Mouse (Mus musculus) megakaryocyte, embryonic 14.5 days (primary cell): ENCODE data around the gene Brd1. TPM values are rescaled to one million over a fixed set of nuclear protein-coding genes. Genes with fewer than 3 reads are reported as not detected.

ENCODE experiments used
- H3K27me3 ChIP-seq: replicated peaks from 2 replicates; pipeline ENCODE3; 2012; ENCODE audit warnings: inconsistent platforms
- H3K36me3 ChIP-seq: replicated peaks from 2 replicates; pipeline ENCODE3; 2012; ENCODE audit warnings: low read length, inconsistent platforms, mixed read lengths
- H3K4me1 ChIP-seq: 2 replicates; pipeline ENCODE4 v1.6.1; 2012; ENCODE audit warnings: inconsistent platforms
- H3K4me3 ChIP-seq: replicated peaks from 2 replicates; pipeline ENCODE3; 2012; ENCODE audit warnings: moderate library complexity, mild to moderate bottlenecking, inconsistent platforms
- H3K9me3 ChIP-seq: 2 replicates; pipeline ENCODE4 v1.6.1; 2012; ENCODE audit warnings: inconsistent platforms
- FLI1 ChIP-seq: IDR thresholded peaks from 2 replicates; pipeline ENCODE4 v1.6.1; 2012; ENCODE audit warnings: low read length, inconsistent platforms, mixed read lengths
- GATA1 ChIP-seq: IDR thresholded peaks from 3 replicates; pipeline ENCODE4 v1.6.1; 2012; ENCODE audit warnings: mixed read lengths, low read length, inconsistent platforms, borderline replicate concordance
- polyA plus RNA-seq: library from polyadenylated mRNA; stranded (reverse); fragments of >175 nt; gene quantifications from 2 replicates; pipeline ENCODE4 v1.2.3, GENCODE M21; 2012; ENCODE audit warnings: low replicate concordance; ENCODE audit not compliant: insufficient read depth

Gene Brd1
- polyA plus RNA-seq, 1 experiment = 17.6 TPM

DNA sequence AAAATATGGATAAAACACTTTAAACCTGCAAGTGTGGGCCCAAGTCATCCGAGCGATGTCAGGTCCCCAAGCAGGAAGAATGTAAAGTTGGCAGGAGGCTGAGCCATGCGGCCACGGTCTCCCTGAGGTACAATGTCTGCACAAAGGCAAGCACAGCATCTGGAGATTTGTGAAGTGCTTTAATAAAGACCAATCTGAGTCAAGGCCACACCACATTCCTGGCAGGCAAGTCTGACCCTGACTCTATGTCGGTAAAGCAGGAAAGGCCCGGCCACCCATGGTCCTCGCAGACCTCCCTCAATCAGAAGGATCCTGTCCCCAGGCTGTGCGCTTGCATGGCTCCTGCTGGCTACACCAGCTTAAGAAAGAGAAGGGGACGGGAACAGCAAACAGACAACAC, 41.3 kb downstream of the Brd1 start:
- no peak for TF ChIP-seq FLI1
- no peak for TF ChIP-seq GATA1

DNA sequence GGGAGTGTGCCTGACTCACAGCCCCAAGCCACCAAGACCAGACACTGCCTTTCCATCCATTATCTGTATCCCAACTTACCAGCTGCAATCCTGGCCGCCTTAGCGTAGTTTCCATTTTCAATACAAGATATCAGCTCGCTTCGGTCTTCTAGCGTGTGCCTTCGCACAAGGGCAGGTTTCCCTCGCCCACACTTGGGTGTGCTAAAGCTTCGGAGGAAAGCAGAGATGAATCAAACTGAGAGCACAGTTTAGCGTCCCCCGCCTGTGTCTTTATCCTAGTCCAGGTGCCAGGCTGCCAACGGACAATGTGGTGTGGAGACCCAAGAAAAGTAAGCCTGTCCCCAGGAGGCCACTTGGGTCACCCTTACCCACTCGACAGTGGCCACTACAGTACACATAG, 42.9 kb downstream of the Brd1 start:
- Histone ChIP-seq H3K27me3 (no peaks in the 10 kb centered on the region), H3K4me1 (peaks cover 27% of the 10 kb centered on the region), H3K36me3 (peaks cover 100% of the 10 kb centered on the region), H3K4me3 (no peak overlapping the region), H3K9me3 (no peaks in the 10 kb centered on the region)
- no peak for TF ChIP-seq GATA1
- TF ChIP-seq FLI1 = no peak

More for the DNA sequence above, 41.3 kb downstream of the Brd1 start:
- Histone ChIP-seq H3K4me1 (peaks cover 27% of the 10 kb centered on the region), H3K4me3 (no peak overlapping the region), H3K9me3 (no peaks in the 10 kb centered on the region), H3K27me3 (no peaks in the 10 kb centered on the region), H3K36me3 (peaks cover 100% of the 10 kb centered on the region)

DNA sequence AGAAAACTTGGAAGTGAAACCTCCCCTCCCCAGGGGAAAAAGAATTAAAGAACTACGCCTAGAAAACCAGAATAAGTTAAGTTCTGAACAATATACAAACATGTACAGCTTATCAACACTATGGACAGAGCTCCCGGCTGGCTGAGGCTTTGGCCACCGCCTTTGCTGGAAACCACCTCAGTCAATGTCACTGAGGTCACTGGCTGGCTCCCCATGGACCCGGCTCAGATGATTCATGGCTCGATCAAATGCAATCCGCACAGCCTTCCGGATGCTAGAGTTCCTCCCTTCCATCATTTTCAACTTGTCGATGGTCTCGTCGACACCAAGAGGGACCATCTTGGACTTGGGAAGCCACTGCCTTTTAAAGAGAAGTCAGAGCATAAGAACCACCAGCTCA, 45.9 kb downstream of the Brd1 start:
- TF ChIP-seq GATA1 = no peak
- TF ChIP-seq FLI1 = no peak
- Histone ChIP-seq H3K4me1 (peaks cover 4% of the 10 kb centered on the region; the same call in 1 of the 2 replicates), H3K4me3 (no peak overlapping the region), H3K36me3 (peaks cover 91% of the 10 kb centered on the region), H3K9me3 (no peaks in the 10 kb centered on the region), H3K27me3 (no peaks in the 10 kb centered on the region)

GRCm38 (mm10) chr15:88686725-88687124, 47.3 kb downstream of the Brd1 start:
- Histone ChIP-seq H3K36me3 (peaks cover 82% of the 10 kb centered on the region), H3K4me3 (peak overlapping the region; percentile 10)
- no peak for TF ChIP-seq FLI1
- TF ChIP-seq GATA1 = no peak

GRCm38 (mm10) chr15:88684039-88684438, 50.0 kb downstream of the Brd1 start:
- Histone ChIP-seq H3K36me3 (peaks cover 55% of the 10 kb centered on the region), H3K4me1 (no peaks in the 10 kb centered on the region), H3K4me3 (no peak overlapping the region), H3K27me3 (no peaks in the 10 kb centered on the region), H3K9me3 (no peaks in the 10 kb centered on the region)
- TF ChIP-seq GATA1 = no peak
- TF ChIP-seq FLI1 = no peak

More at GRCm38 (mm10) chr15:88686725-88687124, 47.3 kb downstream of the Brd1 start:
- no peaks in the 10 kb centered on the region for H3K9me3 ChIP-seq
- no peaks in the 10 kb centered on the region for H3K27me3 ChIP-seq
- H3K4me1 ChIP-seq = no peaks in the 10 kb centered on the region

- H3K27me3 ChIP-seq = peaks cover 5% of the 10 kb centered on the region
- H3K4me3 ChIP-seq = no peak overlapping the region
- peaks cover 24% of the 10 kb centered on the region for H3K36me3 ChIP-seq
- no peak for TF ChIP-seq GATA1
- H3K9me3 ChIP-seq = no peaks in the 10 kb centered on the region
- H3K4me1 ChIP-seq = 0 out of 2 replicates have a peak, but pooled peaks cover 4% of the 10 kb centered on the region
Observed at GRCm38 (mm10) chr15:88680931-88681330, 53.1 kb downstream of the Brd1 start.

GRCm38 (mm10) chr15:88677568-88677967, 56.5 kb downstream of the Brd1 start:
- H3K4me3 ChIP-seq = no peak overlapping the region
- peaks cover 4% of the 10 kb centered on the region; the same call in 1 of the 2 replicates for H3K9me3 ChIP-seq
- no peaks in the 10 kb centered on the region for H3K36me3 ChIP-seq
- peaks cover 8% of the 10 kb centered on the region for H3K27me3 ChIP-seq
- 0 out of 2 replicates have a peak, but pooled peaks cover 4% of the 10 kb centered on the region for H3K4me1 ChIP-seq
- TF ChIP-seq GATA1 (no peak), FLI1 (no peak)

DNA sequence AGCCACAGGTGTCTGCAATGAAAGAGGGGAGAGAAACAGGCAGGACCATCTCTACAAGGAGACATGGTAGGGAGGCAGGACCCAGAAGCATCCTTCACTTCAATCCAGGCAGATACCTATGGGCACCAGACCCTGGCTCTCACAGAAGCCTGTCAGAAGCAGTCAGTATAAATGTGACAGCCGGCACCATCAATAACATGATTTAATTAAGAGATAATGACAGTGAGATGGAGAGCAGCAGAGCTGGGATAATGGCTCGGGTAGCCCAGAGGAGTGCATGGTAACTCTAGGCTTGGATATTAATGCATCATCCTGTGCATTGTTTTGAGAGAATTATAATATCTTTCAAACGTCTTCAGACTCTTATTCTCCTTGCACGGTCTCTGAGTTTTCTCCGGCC, 58.0 kb downstream of the Brd1 start:
- peaks cover 4% of the 10 kb centered on the region; the same call in 1 of the 2 replicates for H3K9me3 ChIP-seq

DNA sequence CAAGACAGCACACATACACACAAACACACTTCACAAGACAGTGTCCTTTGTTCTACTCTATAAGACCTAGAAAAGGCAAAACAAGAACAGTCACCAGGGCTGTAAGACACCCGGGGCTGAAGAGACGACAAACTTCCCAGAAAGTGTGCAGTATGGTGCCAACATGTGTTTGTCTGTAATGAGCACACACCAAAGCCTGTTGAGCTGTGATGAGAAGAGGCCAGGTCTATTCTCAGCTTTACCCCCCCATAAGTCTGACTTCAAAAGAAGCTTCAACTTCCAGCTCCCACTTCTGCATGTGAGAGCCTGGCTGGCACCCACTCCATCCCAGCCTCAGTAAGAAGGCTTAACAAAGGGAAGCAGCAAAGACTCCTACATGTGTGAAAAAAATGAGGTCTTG, 65.3 kb downstream of the Brd1 start:
- TF ChIP-seq FLI1 = no peak
- Histone ChIP-seq H3K36me3 (no peaks in the 10 kb centered on the region), H3K4me1 (no peaks in the 10 kb centered on the region), H3K27me3 (peaks cover 2% of the 10 kb centered on the region), H3K4me3 (no peak overlapping the region), H3K9me3 (no peaks in the 10 kb centered on the region)

More for the DNA sequence above, 58.0 kb downstream of the Brd1 start:
- TF ChIP-seq FLI1 (no peak), GATA1 (no peak)
- H3K27me3 ChIP-seq = peaks cover 8% of the 10 kb centered on the region
- 0 out of 2 replicates have a peak, but pooled peaks cover 4% of the 10 kb centered on the region for H3K4me1 ChIP-seq
- no peaks in the 10 kb centered on the region for H3K36me3 ChIP-seq
- H3K4me3 ChIP-seq = no peak overlapping the region

DNA sequence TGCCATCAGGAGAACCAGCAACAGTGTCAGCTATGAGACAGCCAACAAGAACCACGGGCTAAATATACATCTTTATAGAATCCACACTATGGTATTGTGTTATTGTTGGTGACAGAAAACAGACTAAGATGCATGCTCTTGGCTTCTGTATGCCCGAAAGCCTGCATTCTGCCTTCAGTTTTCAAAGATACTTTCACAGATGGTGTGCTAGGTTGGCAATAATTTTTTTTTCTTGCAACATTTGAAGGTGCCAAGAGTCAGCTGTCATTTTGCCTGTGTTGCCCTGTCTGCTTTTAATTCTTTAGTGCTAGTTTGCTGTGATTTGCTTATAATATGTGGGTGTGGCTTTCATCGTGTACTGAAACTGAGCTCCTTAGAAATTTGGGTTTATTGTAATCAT, 66.4 kb downstream of the Brd1 start:
- no peaks in the 10 kb centered on the region for H3K9me3 ChIP-seq
- H3K4me1 ChIP-seq = peaks cover 6% of the 10 kb centered on the region; the same call in 1 of the 2 replicates
- H3K36me3 ChIP-seq = no peaks in the 10 kb centered on the region
- no peak for TF ChIP-seq GATA1
- no peak for TF ChIP-seq FLI1
- peaks cover 11% of the 10 kb centered on the region for H3K27me3 ChIP-seq
- H3K4me3 ChIP-seq = no peak overlapping the region

DNA sequence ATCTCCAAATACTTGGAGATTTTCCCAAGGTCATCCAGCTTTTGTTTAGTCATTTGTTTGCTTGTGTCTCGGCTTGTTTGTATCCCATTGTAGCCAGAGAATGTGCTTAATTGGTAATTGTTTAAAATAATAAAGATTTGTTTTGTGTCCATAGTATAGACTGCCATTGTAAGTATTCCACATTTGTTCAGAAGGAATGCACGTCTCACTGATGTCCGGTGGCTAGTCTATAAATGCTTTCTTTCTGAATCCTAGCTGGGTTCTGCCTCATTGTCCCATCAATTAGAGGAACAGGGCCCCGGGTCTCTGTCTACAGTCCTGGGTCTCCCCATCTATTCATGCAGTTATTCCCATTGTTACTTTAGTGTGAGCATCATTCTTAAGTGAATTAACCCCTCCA, 68.2 kb downstream of the Brd1 start:
- TF ChIP-seq FLI1 = no peak
- TF ChIP-seq GATA1 = no peak
- peaks cover 17% of the 10 kb centered on the region for H3K4me1 ChIP-seq
- no peak overlapping the region for H3K4me3 ChIP-seq
- H3K27me3 ChIP-seq = peaks cover 19% of the 10 kb centered on the region
- H3K9me3 ChIP-seq = no peaks in the 10 kb centered on the region
- no peaks in the 10 kb centered on the region for H3K36me3 ChIP-seq
